Mouse (Mus musculus): ENCODE measurements at regions not wholly inside any gene's neighbourhood (a gene's known extent, or its start where the extent isn't known, plus 50 kb on each side); places are given as distances from the start of the nearest gene placed in this dataset.
A peak's percentile ranks its signal among the peaks of the same experiment; 100 is the strongest.
"Not testable (repeated sequence)": the region's sequence is repeated elsewhere in the genome, so short reads cannot be mapped to it uniquely, and the experiment has no call there.

- Histone ChIP-seq H3K9ac (ENCODE audit: low read depth, low read length) (no peak overlapping the region), H3K27me3 (ENCODE audit: insufficient read depth, low read length) (no peaks in the 10 kb centered on the region), H3K36me3 (ENCODE audit: insufficient read depth, low read length) (no peaks in the 10 kb centered on the region), H3K9me3 (replicated peaks; ENCODE audit: low read length) (no peaks in the 10 kb centered on the region), H3K4me1 (replicated peaks; ENCODE audit: insufficient read depth, low read length) (0 out of 2 replicates have a peak, but pooled peaks cover 3% of the 10 kb centered on the region), H3K27ac (peak overlapping the region; percentile 54), H3K4me2 (ENCODE audit: low read length) (no peak overlapping the region), H3K4me3 (replicated peaks; ENCODE audit: low read depth, low read length) (no peak overlapping the region)
- WGBS = 68% methylated on average over 15 of the region's 15 CpGs
- TF ChIP-seq CTCF (IDR thresholded peaks at IDR 0.05; ENCODE audit: low read depth) = no peak
- DNase-seq (ENCODE audit: low spot score) (peak; percentile 53), ATAC-seq (replicated peaks; ENCODE audit: low FRiP score, low read depth) (peak; percentile 77; the same call in 1 of the 2 replicates)
These were observed 86.5 kb upstream of the Abca1 start for GRCm38 (mm10) chr4:53246083-53246747.

- no peak overlapping the region for H3K27ac ChIP-seq
- 92% methylated on average over 4 of the region's 4 CpGs for WGBS
- H3K4me3 ChIP-seq (replicated peaks; ENCODE audit: low read depth, low read length) = no peak overlapping the region
- H3K9me3 ChIP-seq (replicated peaks; ENCODE audit: low read length) = no peaks in the 10 kb centered on the region
- no peaks in the 10 kb centered on the region for H3K36me3 ChIP-seq (ENCODE audit: insufficient read depth, low read length)
- no peak for DNase-seq (ENCODE audit: low spot score)
- H3K4me2 ChIP-seq (ENCODE audit: low read length) = no peak overlapping the region
- no peak overlapping the region for H3K9ac ChIP-seq (ENCODE audit: low read depth, low read length)
- H3K27me3 ChIP-seq (ENCODE audit: insufficient read depth, low read length) = no peaks in the 10 kb centered on the region
- ATAC-seq (replicated peaks; ENCODE audit: low FRiP score, low read depth) = no peak
- TF ChIP-seq CTCF (IDR thresholded peaks at IDR 0.05; ENCODE audit: low read depth) = no peak
- H3K4me1 ChIP-seq (replicated peaks; ENCODE audit: insufficient read depth, low read length) = 0 out of 2 replicates have a peak, but pooled peaks cover 3% of the 10 kb centered on the region
These were observed 85.9 kb upstream of the Abca1 start for GRCm38 (mm10) chr4:53245553-53245952.

GRCm38 (mm10) chr4:53243473-53243872 is 83.8 kb upstream of the Abca1 start:
- ATAC-seq (replicated peaks; ENCODE audit: low FRiP score, low read depth); DNase-seq (ENCODE audit: low spot score); H3K4me3 ChIP-seq (replicated peaks; ENCODE audit: low read depth, low read length); H3K9ac ChIP-seq (ENCODE audit: low read depth, low read length); H3K27me3 ChIP-seq (ENCODE audit: insufficient read depth, low read length); H3K4me2 ChIP-seq (ENCODE audit: low read length); H3K27ac ChIP-seq; H3K9me3 ChIP-seq (replicated peaks; ENCODE audit: low read length); H3K36me3 ChIP-seq (ENCODE audit: insufficient read depth, low read length); H3K4me1 ChIP-seq (replicated peaks; ENCODE audit: insufficient read depth, low read length): not testable (repeated sequence)
- 86% methylated on average over 8 of the region's 8 CpGs for WGBS

GRCm38 (mm10) chr4:53239856-53240255 is 80.2 kb upstream of the Abca1 start:
- no peaks in the 10 kb centered on the region for H3K4me1 ChIP-seq (replicated peaks; ENCODE audit: insufficient read depth, low read length)
- 39% methylated on average over 5 of the region's 5 CpGs for WGBS
- no peak overlapping the region for H3K4me2 ChIP-seq (ENCODE audit: low read length)
- no peak overlapping the region for H3K9ac ChIP-seq (ENCODE audit: low read depth, low read length)
- no peak overlapping the region for H3K4me3 ChIP-seq (replicated peaks; ENCODE audit: low read depth, low read length)
- no peak for ATAC-seq (replicated peaks; ENCODE audit: low FRiP score, low read depth)
- DNase-seq (ENCODE audit: low spot score) = no peak
- no peaks in the 10 kb centered on the region for H3K9me3 ChIP-seq (replicated peaks; ENCODE audit: low read length)
- H3K27ac ChIP-seq = no peak overlapping the region
- TF ChIP-seq CTCF (IDR thresholded peaks at IDR 0.05; ENCODE audit: low read depth) = no peak
- H3K36me3 ChIP-seq (ENCODE audit: insufficient read depth, low read length) = no peaks in the 10 kb centered on the region
- H3K27me3 ChIP-seq (ENCODE audit: insufficient read depth, low read length) = no peaks in the 10 kb centered on the region

GRCm38 (mm10) chr4:53238314-53239259 is 78.9 kb upstream of the Abca1 start:
- ATAC-seq (replicated peaks; ENCODE audit: low FRiP score, low read depth) = no peak

GRCm38 (mm10) chr4:53235870-53236269 is 76.2 kb upstream of the Abca1 start:
- no peak; the same call in 1 of the 2 replicates for ATAC-seq (replicated peaks; ENCODE audit: low FRiP score, low read depth)
- 46% methylated on average over 2 of the region's 2 CpGs for WGBS
- Histone ChIP-seq H3K9me3 (replicated peaks; ENCODE audit: low read length) (no peaks in the 10 kb centered on the region), H3K4me2 (ENCODE audit: low read length) (no peak overlapping the region), H3K36me3 (ENCODE audit: insufficient read depth, low read length) (no peaks in the 10 kb centered on the region), H3K4me3 (replicated peaks; ENCODE audit: low read depth, low read length) (no peak overlapping the region), H3K27ac (no peak overlapping the region), H3K9ac (ENCODE audit: low read depth, low read length) (no peak overlapping the region), H3K27me3 (ENCODE audit: insufficient read depth, low read length) (no peaks in the 10 kb centered on the region), H3K4me1 (replicated peaks; ENCODE audit: insufficient read depth, low read length) (no peaks in the 10 kb centered on the region)
- no peak for DNase-seq (ENCODE audit: low spot score)
- no peak for TF ChIP-seq CTCF (IDR thresholded peaks at IDR 0.05; ENCODE audit: low read depth)

More at GRCm38 (mm10) chr4:53238314-53239259, 78.9 kb upstream of the Abca1 start:
- H3K27me3 ChIP-seq (ENCODE audit: insufficient read depth, low read length) = no peaks in the 10 kb centered on the region
- no peak overlapping the region for H3K9ac ChIP-seq (ENCODE audit: low read depth, low read length)
- no peak overlapping the region for H3K4me2 ChIP-seq (ENCODE audit: low read length)
- H3K4me1 ChIP-seq (replicated peaks; ENCODE audit: insufficient read depth, low read length) = no peaks in the 10 kb centered on the region
- no peak for TF ChIP-seq CTCF (IDR thresholded peaks at IDR 0.05; ENCODE audit: low read depth)
- no peak overlapping the region for H3K4me3 ChIP-seq (replicated peaks; ENCODE audit: low read depth, low read length)
- no peak overlapping the region for H3K27ac ChIP-seq
- 81% methylated on average over 14 of the region's 14 CpGs for WGBS
- no peak for DNase-seq (ENCODE audit: low spot score)
- no peaks in the 10 kb centered on the region for H3K36me3 ChIP-seq (ENCODE audit: insufficient read depth, low read length)
- H3K9me3 ChIP-seq (replicated peaks; ENCODE audit: low read length) = no peaks in the 10 kb centered on the region
